Mouse (Mus musculus): Measurements from ENCODE around the gene St6gal1. TPM values are rescaled to one million over a fixed set of nuclear protein-coding genes. Genes with fewer than 3 reads are reported as not detected.

Gene St6gal1
- polyA plus RNA-seq, 1 experiment from 2014 or later = 32.5 TPM

GRCm38 (mm10) chr16:23271746-23272520, 47.4 kb downstream of the St6gal1 start:
- H3K4me2 ChIP-seq (replicated peaks; ENCODE audit: low read depth, low read length) = no peak overlapping the region
- no peak overlapping the region for H3K4me3 ChIP-seq (ENCODE audit: low read length)
- no peaks in the 10 kb centered on the region for H3K27me3 ChIP-seq (ENCODE audit: control insufficient read depth, insufficient read depth, low read length)
- H3K9ac ChIP-seq (ENCODE audit: low read depth, low read length) = no peak overlapping the region
- H3K4me1 ChIP-seq (ENCODE audit: control insufficient read depth, insufficient read depth, low read length) = peaks cover 34% of the 10 kb centered on the region
- WGBS = 69% methylated on average over 14 of the region's 14 CpGs
- no peak for ATAC-seq (ENCODE audit: low FRiP score, low TSS enrichment)
- no peaks in the 10 kb centered on the region for H3K36me3 ChIP-seq (ENCODE audit: control insufficient read depth, insufficient read depth, low read length)
- no peak overlapping the region for H3K27ac ChIP-seq (ENCODE audit: low read depth, low read length)
- no peaks in the 10 kb centered on the region for H3K9me3 ChIP-seq (ENCODE audit: control insufficient read depth, low read length)

- no peak overlapping the region for H3K9ac ChIP-seq (ENCODE audit: low read depth, low read length)
- H3K4me3 ChIP-seq (ENCODE audit: low read length) = no peak overlapping the region
- no peak for ATAC-seq (ENCODE audit: low FRiP score, low TSS enrichment)
- H3K9me3 ChIP-seq (ENCODE audit: control insufficient read depth, low read length) = no peaks in the 10 kb centered on the region
- WGBS = 46% methylated on average over 9 of the region's 9 CpGs
- no peaks in the 10 kb centered on the region for H3K27me3 ChIP-seq (ENCODE audit: control insufficient read depth, insufficient read depth, low read length)
- no peak overlapping the region for H3K4me2 ChIP-seq (replicated peaks; ENCODE audit: low read depth, low read length)
- no peaks in the 10 kb centered on the region for H3K36me3 ChIP-seq (ENCODE audit: control insufficient read depth, insufficient read depth, low read length)
- H3K4me1 ChIP-seq (ENCODE audit: control insufficient read depth, insufficient read depth, low read length) = peaks cover 34% of the 10 kb centered on the region
- no peak overlapping the region for H3K27ac ChIP-seq (ENCODE audit: low read depth, low read length)
Observed at GRCm38 (mm10) chr16:23272521-23273230, 48.1 kb downstream of the St6gal1 start.

DNA sequence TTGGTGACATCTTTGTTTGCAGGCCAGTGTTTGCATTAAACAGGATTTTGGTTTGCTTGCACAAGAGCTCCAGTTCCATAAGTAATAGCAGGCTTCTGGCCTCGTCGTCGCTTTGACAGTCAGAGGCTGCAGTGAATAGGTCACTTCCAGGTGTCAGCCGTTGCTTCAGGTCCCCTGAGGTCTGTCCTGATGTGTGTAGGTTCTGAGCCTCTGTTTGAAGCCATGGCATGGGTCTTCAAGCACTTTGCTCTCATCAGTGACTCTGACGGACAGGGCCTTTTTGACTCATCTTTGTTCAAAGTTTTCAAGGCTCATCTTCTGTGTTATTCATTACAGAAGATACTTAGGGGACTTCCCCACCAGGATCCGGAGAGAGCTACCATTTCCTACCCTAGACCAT, 49.5 kb downstream of the St6gal1 start:
- Histone ChIP-seq H3K4me3 (ENCODE audit: low read length) (no peak overlapping the region), H3K4me1 (ENCODE audit: control insufficient read depth, insufficient read depth, low read length) (peaks cover 34% of the 10 kb centered on the region), H3K27me3 (ENCODE audit: control insufficient read depth, insufficient read depth, low read length) (no peaks in the 10 kb centered on the region), H3K27ac (ENCODE audit: low read depth, low read length) (no peak overlapping the region), H3K36me3 (ENCODE audit: control insufficient read depth, insufficient read depth, low read length) (no peaks in the 10 kb centered on the region), H3K9ac (ENCODE audit: low read depth, low read length) (no peak overlapping the region), H3K4me2 (replicated peaks; ENCODE audit: low read depth, low read length) (no peak overlapping the region), H3K9me3 (ENCODE audit: control insufficient read depth, low read length) (no peaks in the 10 kb centered on the region)
- WGBS = 72% methylated on average over 6 of the region's 6 CpGs
- no peak for ATAC-seq (ENCODE audit: low FRiP score, low TSS enrichment)

DNA sequence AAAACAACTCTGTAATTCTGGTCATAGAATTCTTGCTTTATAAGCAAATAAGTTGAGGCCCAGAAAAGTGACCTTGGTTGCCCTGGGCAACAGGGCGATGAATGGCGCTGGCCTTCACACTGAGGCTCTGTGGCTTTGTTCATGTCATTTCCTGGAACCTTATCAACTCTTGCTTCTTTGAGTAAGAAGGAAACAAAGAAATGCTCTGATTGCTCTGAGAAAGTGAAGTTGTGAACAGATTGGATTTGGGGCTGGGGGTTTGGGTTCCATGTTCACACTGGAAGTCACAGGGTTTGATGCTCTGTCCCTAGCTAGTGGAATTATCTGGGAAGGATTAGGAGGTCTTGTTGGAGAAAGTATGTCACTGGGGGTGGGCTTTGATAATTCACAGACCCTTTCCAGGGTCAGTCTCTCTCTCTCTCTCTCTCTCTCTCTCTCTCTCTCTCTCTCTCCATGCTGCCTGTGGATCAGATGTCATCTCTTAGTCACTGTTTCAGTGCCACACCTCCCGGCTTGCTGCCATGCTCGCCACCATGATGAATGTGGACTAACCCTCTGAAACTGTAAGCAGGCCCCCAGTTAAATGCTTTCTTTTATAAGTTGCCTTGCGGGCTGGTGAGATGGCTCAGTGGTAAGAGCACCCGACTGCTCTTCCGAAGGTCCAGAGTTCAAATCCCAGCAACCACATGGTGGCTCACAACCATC, 50.2 kb downstream of the St6gal1 start:
- Histone ChIP-seq H3K4me3 (ENCODE audit: low read length) (no peak overlapping the region), H3K9me3 (ENCODE audit: control insufficient read depth, low read length) (no peaks in the 10 kb centered on the region), H3K27ac (ENCODE audit: low read depth, low read length) (no peak overlapping the region), H3K4me2 (replicated peaks; ENCODE audit: low read depth, low read length) (no peak overlapping the region), H3K4me1 (ENCODE audit: control insufficient read depth, insufficient read depth, low read length) (peaks cover 31% of the 10 kb centered on the region), H3K36me3 (ENCODE audit: control insufficient read depth, insufficient read depth, low read length) (no peaks in the 10 kb centered on the region), H3K27me3 (ENCODE audit: control insufficient read depth, insufficient read depth, low read length) (no peaks in the 10 kb centered on the region), H3K9ac (ENCODE audit: low read depth, low read length) (no peak overlapping the region)
- no peak for ATAC-seq (ENCODE audit: low FRiP score, low TSS enrichment)
- 86% methylated on average over 7 of the region's 7 CpGs for WGBS

DNA sequence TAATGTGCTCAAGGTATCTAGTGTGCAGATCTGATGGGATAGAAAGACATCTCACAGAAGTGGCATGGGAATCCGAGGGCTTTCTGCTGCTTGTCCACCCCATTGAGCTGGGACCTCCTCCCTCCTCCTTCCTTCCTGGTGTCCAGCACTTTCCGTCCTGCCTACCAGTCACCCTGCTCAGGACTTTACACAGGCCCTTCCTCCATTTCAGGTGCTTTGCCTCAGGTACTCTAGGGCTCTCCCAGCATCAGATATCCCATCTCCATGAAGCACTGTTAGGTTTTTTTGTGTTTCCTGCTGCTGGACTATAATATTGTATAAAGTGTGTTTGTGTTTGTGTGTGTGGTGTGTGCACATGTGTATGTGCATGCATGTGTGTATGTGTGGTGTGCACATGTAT, 51.1 kb downstream of the St6gal1 start:
- no peaks in the 10 kb centered on the region for H3K36me3 ChIP-seq (ENCODE audit: control insufficient read depth, insufficient read depth, low read length)
- WGBS = 83% methylated on average over 2 of the region's 2 CpGs
- peaks cover 22% of the 10 kb centered on the region for H3K4me1 ChIP-seq (ENCODE audit: control insufficient read depth, insufficient read depth, low read length)
- H3K9ac ChIP-seq (ENCODE audit: low read depth, low read length) = no peak overlapping the region
- no peak overlapping the region for H3K4me3 ChIP-seq (ENCODE audit: low read length)
- H3K27ac ChIP-seq (ENCODE audit: low read depth, low read length) = no peak overlapping the region
- H3K27me3 ChIP-seq (ENCODE audit: control insufficient read depth, insufficient read depth, low read length) = no peaks in the 10 kb centered on the region
- H3K4me2 ChIP-seq (replicated peaks; ENCODE audit: low read depth, low read length) = no peak overlapping the region
- ATAC-seq (ENCODE audit: low FRiP score, low TSS enrichment) = no peak
- H3K9me3 ChIP-seq (ENCODE audit: control insufficient read depth, low read length) = no peaks in the 10 kb centered on the region

- no peak overlapping the region for H3K4me3 ChIP-seq (ENCODE audit: low read length)
- H3K27ac ChIP-seq (ENCODE audit: low read depth, low read length) = no peak overlapping the region
- no peak overlapping the region for H3K9ac ChIP-seq (ENCODE audit: low read depth, low read length)
- H3K4me2 ChIP-seq (replicated peaks; ENCODE audit: low read depth, low read length) = no peak overlapping the region
- H3K9me3 ChIP-seq (ENCODE audit: control insufficient read depth, low read length) = no peaks in the 10 kb centered on the region
- H3K36me3 ChIP-seq (ENCODE audit: control insufficient read depth, insufficient read depth, low read length) = no peaks in the 10 kb centered on the region
- ATAC-seq (ENCODE audit: low FRiP score, low TSS enrichment) = no peak
- WGBS = 84% methylated on average over 9 of the region's 9 CpGs
- no peaks in the 10 kb centered on the region for H3K4me1 ChIP-seq (ENCODE audit: control insufficient read depth, insufficient read depth, low read length)
- no peaks in the 10 kb centered on the region for H3K27me3 ChIP-seq (ENCODE audit: control insufficient read depth, insufficient read depth, low read length)
Observed at GRCm38 (mm10) chr16:23279879-23280741, 55.6 kb downstream of the St6gal1 start.

- no peak overlapping the region for H3K27ac ChIP-seq (ENCODE audit: low read depth, low read length)
Observed at GRCm38 (mm10) chr16:23280742-23281090, 56.2 kb downstream of the St6gal1 start.

GRCm38 (mm10) chr16:23282241-23282640, 57.7 kb downstream of the St6gal1 start:
- no peak overlapping the region for H3K27ac ChIP-seq (ENCODE audit: low read depth, low read length)
- no peaks in the 10 kb centered on the region for H3K9me3 ChIP-seq (ENCODE audit: control insufficient read depth, low read length)
- no peak overlapping the region for H3K9ac ChIP-seq (ENCODE audit: low read depth, low read length)
- no peak overlapping the region for H3K4me3 ChIP-seq (ENCODE audit: low read length)
- no peaks in the 10 kb centered on the region for H3K4me1 ChIP-seq (ENCODE audit: control insufficient read depth, insufficient read depth, low read length)
- no peak for ATAC-seq (ENCODE audit: low FRiP score, low TSS enrichment)
- 94% methylated on average over 5 of the region's 5 CpGs for WGBS
- no peaks in the 10 kb centered on the region for H3K36me3 ChIP-seq (ENCODE audit: control insufficient read depth, insufficient read depth, low read length)
- H3K4me2 ChIP-seq (replicated peaks; ENCODE audit: low read depth, low read length) = no peak overlapping the region
- H3K27me3 ChIP-seq (ENCODE audit: control insufficient read depth, insufficient read depth, low read length) = no peaks in the 10 kb centered on the region

More at GRCm38 (mm10) chr16:23280742-23281090, 56.2 kb downstream of the St6gal1 start:
- Histone ChIP-seq H3K36me3 (ENCODE audit: control insufficient read depth, insufficient read depth, low read length) (no peaks in the 10 kb centered on the region), H3K9me3 (ENCODE audit: control insufficient read depth, low read length) (no peaks in the 10 kb centered on the region), H3K9ac (ENCODE audit: low read depth, low read length) (no peak overlapping the region), H3K4me3 (ENCODE audit: low read length) (no peak overlapping the region), H3K4me2 (replicated peaks; ENCODE audit: low read depth, low read length) (no peak overlapping the region), H3K4me1 (ENCODE audit: control insufficient read depth, insufficient read depth, low read length) (no peaks in the 10 kb centered on the region), H3K27me3 (ENCODE audit: control insufficient read depth, insufficient read depth, low read length) (no peaks in the 10 kb centered on the region)
- no peak for ATAC-seq (ENCODE audit: low FRiP score, low TSS enrichment)
- 77% methylated on average over 4 of the region's 4 CpGs for WGBS
